Mouse (Mus musculus) gastrocnemius, adult 2 months (tissue): ENCODE measurements around the gene Nudt13. TPM values are rescaled to one million over a fixed set of nuclear protein-coding genes. Genes with fewer than 3 reads are reported as not detected.
"Not testable (repeated sequence)": the region's sequence is repeated elsewhere in the genome, so short reads cannot be mapped to it uniquely, and the experiment has no call there.

Source experiments
- DNase-seq: peaks from one replicate; pipeline ENCODE4 v3.0.0; 2022
- H3K27ac ChIP-seq: fragments of 200-600 bp; 2 replicates; pipeline ENCODE4 v1.8.1; 2022; ENCODE audit warnings: mild to moderate bottlenecking
- H3K4me3 ChIP-seq: fragments of 200-600 bp; 2 replicates; pipeline ENCODE4 v1.8.1; 2022; ENCODE audit warnings: mild to moderate bottlenecking, moderate library complexity
- CTCF ChIP-seq: fragments of 200-600 bp; IDR thresholded peaks from 2 replicates; pipeline ENCODE4 v1.8.1; 2022; ENCODE audit warnings: antibody characterized with exemption, mild to moderate bottlenecking, moderate library complexity
- intact Hi-C: fragments of 180-260 bp; cut with DNase I; formaldehyde crosslinking; loops from one replicate; pipeline ENCODE4 v1.15.1; 2025
- total RNA-seq, 2 experiments: library from RNA; stranded (reverse); gene quantifications; 2 replicates each; pipeline ENCODE4 v1.2.3; 2021

Nudt13 gene
- total RNA-seq, 2 experiments from 2014 or later = 26.9 to 32.3 TPM

- intact Hi-C loops = no loop called here
- no peak for DNase-seq
- Histone ChIP-seq H3K4me3 (no peak overlapping the region), H3K27ac (no peak overlapping the region)
- no peak for TF ChIP-seq CTCF
These were observed 3.1 kb upstream of the Nudt13 start for GRCm38 (mm10) chr14:20291391-20291790.

GRCm38 (mm10) chr14:20294947-20295346 lies 450 bp downstream of the Nudt13 start:
- Histone ChIP-seq H3K4me3 (peak overlapping the region; percentile 88), H3K27ac (peak overlapping the region; percentile 89)
- no peak for DNase-seq
- intact Hi-C loops = no loop called here
- no peak for TF ChIP-seq CTCF

GRCm38 (mm10) chr14:20297616-20298015 lies 3.1 kb downstream of the Nudt13 start:
- peak overlapping the region; percentile 81 for H3K27ac ChIP-seq
- DNase-seq = no peak
- no peak; the same call in 1 of the 2 replicates for TF ChIP-seq CTCF
- H3K4me3 ChIP-seq = no peak overlapping the region; the same call in 1 of the 2 replicates
- intact Hi-C loops = no loop called here

GRCm38 (mm10) chr14:20298131-20298530 lies 3.6 kb downstream of the Nudt13 start:
- intact Hi-C loops = no loop called here
- H3K4me3 ChIP-seq = peak overlapping the region; percentile 0; the same call in 1 of the 2 replicates
- DNase-seq = no peak
- H3K27ac ChIP-seq = peak overlapping the region; percentile 81
- no peak for TF ChIP-seq CTCF

GRCm38 (mm10) chr14:20305085-20305484 lies 10.6 kb downstream of the Nudt13 start:
- intact Hi-C loops, H3K4me3 ChIP-seq, H3K27ac ChIP-seq, DNase-seq: not testable (repeated sequence)
- TF ChIP-seq CTCF = peak; percentile 13; the same call in 1 of the 2 replicates

- DNase-seq = no peak
- TF ChIP-seq CTCF = no peak
- H3K4me3 ChIP-seq = no peak overlapping the region
- no peak overlapping the region for H3K27ac ChIP-seq
- intact Hi-C loops = no loop called here
These were observed 20.6 kb downstream of the Nudt13 start for GRCm38 (mm10) chr14:20315137-20315536.

- Histone ChIP-seq H3K27ac (no peak overlapping the region), H3K4me3 (no peak overlapping the region)
- DNase-seq = peak; percentile 41
- intact Hi-C loops = no loop called here
- TF ChIP-seq CTCF = peak; percentile 76
These were observed 24.9 kb downstream of the Nudt13 start for GRCm38 (mm10) chr14:20319420-20319819.

- DNase-seq = no peak
- no peak for TF ChIP-seq CTCF
- intact Hi-C loops = no loop called here
These were observed 29.7 kb downstream of the Nudt13 start for GRCm38 (mm10) chr14:20324196-20324595.

GRCm38 (mm10) chr14:20328474-20328873 lies 34.0 kb downstream of the Nudt13 start:
- Histone ChIP-seq H3K4me3 (no peak overlapping the region), H3K27ac (no peak overlapping the region)
- peak; percentile 37 for TF ChIP-seq CTCF
- DNase-seq = no peak
- intact Hi-C loops = no loop called here

More at GRCm38 (mm10) chr14:20324196-20324595, 29.7 kb downstream of the Nudt13 start:
- H3K27ac ChIP-seq = no peak overlapping the region
- H3K4me3 ChIP-seq = no peak overlapping the region

- intact Hi-C loops = no loop called here
- no peak overlapping the region for H3K4me3 ChIP-seq
- TF ChIP-seq CTCF = no peak
- H3K27ac ChIP-seq = no peak overlapping the region
- DNase-seq = no peak
These were observed 36.8 kb downstream of the Nudt13 start for GRCm38 (mm10) chr14:20331316-20331715.

GRCm38 (mm10) chr14:20339415-20339814 lies 44.9 kb downstream of the Nudt13 start:
- intact Hi-C loops = no loop called here
- H3K4me3 ChIP-seq = no peak overlapping the region
- no peak for TF ChIP-seq CTCF
- no peak overlapping the region for H3K27ac ChIP-seq
- DNase-seq = no peak

- intact Hi-C loops = no loop called here
- peak; percentile 57 for TF ChIP-seq CTCF
- Histone ChIP-seq H3K27ac (no peak overlapping the region), H3K4me3 (no peak overlapping the region)
- no peak for DNase-seq
These were observed 45.7 kb downstream of the Nudt13 start for GRCm38 (mm10) chr14:20340149-20340548.

GRCm38 (mm10) chr14:20340866-20341265 lies 46.4 kb downstream of the Nudt13 start:
- Histone ChIP-seq H3K27ac (no peak overlapping the region), H3K4me3 (no peak overlapping the region)
- TF ChIP-seq CTCF = no peak
- no peak for DNase-seq
- intact Hi-C loops = no loop called here

GRCm38 (mm10) chr14:20345885-20346284 lies 51.4 kb downstream of the Nudt13 start:
- no peak overlapping the region for H3K4me3 ChIP-seq
- TF ChIP-seq CTCF = no peak
- intact Hi-C loops = loop anchor here (5.0 kb wide), 1 partner anchor 131 kb away; no protein-coding TSS in a partner anchor
- H3K27ac ChIP-seq = no peak overlapping the region
- DNase-seq = no peak
